Mouse (Mus musculus): Measurements from ENCODE around the gene B4galnt4.

DNA sequence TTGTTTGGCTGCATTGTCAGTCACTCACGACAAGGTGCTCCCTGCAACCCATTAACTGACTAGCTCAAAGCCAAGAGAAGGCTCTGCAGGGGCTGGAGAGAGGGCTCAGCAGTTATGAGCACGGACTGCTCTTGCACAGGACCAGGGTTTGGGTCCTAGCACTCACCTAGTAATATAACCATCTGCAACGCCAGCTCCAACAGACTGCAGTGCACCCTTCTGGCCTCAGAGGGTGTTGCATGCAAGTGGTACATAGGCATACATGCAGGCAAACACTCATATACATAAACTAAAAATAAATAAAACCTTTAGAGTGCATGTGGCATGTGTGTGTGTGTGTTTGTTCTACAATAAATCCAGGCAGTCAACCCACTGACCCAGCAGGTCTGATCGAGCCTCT lies 5.1 kb upstream of the B4galnt4 start:
- TF ChIP-seq POLR2AphosphoS5 (IDR thresholded peaks at IDR 0.05; ENCODE audit: borderline replicate concordance, low read depth, low read length): no peak
- TF ChIP-seq CTCF (IDR thresholded peaks at IDR 0.05 in 2 of 3, conservative IDR thresholded peaks at IDR 0.05 in 1 of 3; ENCODE audit: control insufficient read depth in 1 of 3, insufficient read depth in 1 of 3, low read depth in 2 of 3, low read length in 3 of 3, poor library complexity in 1 of 3, severe bottlenecking in 1 of 3): peak; percentile 26 to 46 (median 33)
- no peak for TF ChIP-seq ETS1 (IDR thresholded peaks at IDR 0.05; ENCODE audit: low read depth, low read length)
- no peak for TF ChIP-seq USF1 (IDR thresholded peaks at IDR 0.05; ENCODE audit: low read depth, low read length)
- TF ChIP-seq BHLHE40 (IDR thresholded peaks at IDR 0.05; ENCODE audit: borderline replicate concordance, low read depth, low read length): no peak
- TF ChIP-seq POLR2A (IDR thresholded peaks at IDR 0.05; ENCODE audit: control insufficient read depth in 1 of 2, insufficient read depth in 1 of 2, low read depth in 1 of 2, low read length in 2 of 2, poor library complexity in 1 of 2): no peak
